Mouse (Mus musculus): ENCODE measurements around the gene Med15. TPM values are rescaled to one million over a fixed set of nuclear protein-coding genes. Genes with fewer than 3 reads are reported as not detected.

Gene Med15
- polyA plus RNA-seq, 1 experiment from 2014 or later, result 44.5 TPM

GRCm38 (mm10) chr16:17694860-17695259, 37.8 kb downstream of the Med15 start:
- Histone ChIP-seq H3K27ac (no peak overlapping the region), H3K36me3 (peaks cover 37% of the 10 kb centered on the region), H3K4me1 (no peaks in the 10 kb centered on the region), H3K9ac (no peak overlapping the region), H3K27me3 (no peaks in the 10 kb centered on the region), H3K4me2 (replicated peaks) (no peak overlapping the region), H3K4me3 (no peak overlapping the region), H3K9me3 (no peaks in the 10 kb centered on the region)
- WGBS, result 89% methylated on average over 3 of the region's 3 CpGs
- ATAC-seq (ENCODE audit: insufficient number of reproducible peaks, insufficient read depth, low FRiP score, low TSS enrichment), result no peak

- H3K9me3 ChIP-seq, result no peaks in the 10 kb centered on the region
- no peaks in the 10 kb centered on the region for H3K4me1 ChIP-seq
- H3K4me2 ChIP-seq (replicated peaks), result no peak overlapping the region
- H3K9ac ChIP-seq, result no peak overlapping the region
- ATAC-seq (ENCODE audit: insufficient number of reproducible peaks, insufficient read depth, low FRiP score, low TSS enrichment), result no peak
- H3K27me3 ChIP-seq, result no peaks in the 10 kb centered on the region
- no peak overlapping the region for H3K27ac ChIP-seq
- no peak overlapping the region for H3K4me3 ChIP-seq
- H3K36me3 ChIP-seq, result peaks cover 72% of the 10 kb centered on the region
Observed at GRCm38 (mm10) chr16:17669886-17670285, 62.8 kb downstream of the Med15 start.

GRCm38 (mm10) chr16:17665568-17665967, 67.1 kb downstream of the Med15 start:
- ATAC-seq (ENCODE audit: insufficient number of reproducible peaks, insufficient read depth, low FRiP score, low TSS enrichment), result no peak
- Histone ChIP-seq H3K27ac (no peak overlapping the region), H3K4me2 (replicated peaks) (no peak overlapping the region), H3K9ac (no peak overlapping the region), H3K27me3 (no peaks in the 10 kb centered on the region), H3K36me3 (peaks cover 59% of the 10 kb centered on the region), H3K4me1 (no peaks in the 10 kb centered on the region), H3K4me3 (no peak overlapping the region), H3K9me3 (no peaks in the 10 kb centered on the region)

GRCm38 (mm10) chr16:17656212-17656871, 76.3 kb downstream of the Med15 start:
- Histone ChIP-seq H3K4me1 (no peaks in the 10 kb centered on the region), H3K36me3 (peaks cover 83% of the 10 kb centered on the region), H3K4me2 (replicated peaks) (no peak overlapping the region), H3K4me3 (no peak overlapping the region), H3K9me3 (no peaks in the 10 kb centered on the region), H3K9ac (no peak overlapping the region), H3K27ac (no peak overlapping the region), H3K27me3 (no peaks in the 10 kb centered on the region)
- 88% methylated on average over 5 of the region's 5 CpGs for WGBS
- ATAC-seq (ENCODE audit: insufficient number of reproducible peaks, insufficient read depth, low FRiP score, low TSS enrichment), result no peak

- no peaks in the 10 kb centered on the region for H3K4me1 ChIP-seq
- 95% methylated on average over 4 of the region's 4 CpGs for WGBS
- H3K27ac ChIP-seq, result no peak overlapping the region
- peaks cover 81% of the 10 kb centered on the region for H3K36me3 ChIP-seq
- H3K27me3 ChIP-seq, result no peaks in the 10 kb centered on the region
- no peak for ATAC-seq (ENCODE audit: insufficient number of reproducible peaks, insufficient read depth, low FRiP score, low TSS enrichment)
- H3K4me2 ChIP-seq (replicated peaks), result no peak overlapping the region
- H3K9ac ChIP-seq, result no peak overlapping the region
- no peaks in the 10 kb centered on the region for H3K9me3 ChIP-seq
- H3K4me3 ChIP-seq, result no peak overlapping the region
Observed at GRCm38 (mm10) chr16:17654188-17654795, 78.4 kb downstream of the Med15 start.

GRCm38 (mm10) chr16:17653601-17654000, 79.1 kb downstream of the Med15 start:
- H3K36me3 ChIP-seq, result peaks cover 82% of the 10 kb centered on the region
- H3K9me3 ChIP-seq, result no peaks in the 10 kb centered on the region
- H3K27me3 ChIP-seq, result no peaks in the 10 kb centered on the region
- H3K27ac ChIP-seq, result no peak overlapping the region
- no peak overlapping the region for H3K4me3 ChIP-seq
- H3K9ac ChIP-seq, result no peak overlapping the region
- no peak for ATAC-seq (ENCODE audit: insufficient number of reproducible peaks, insufficient read depth, low FRiP score, low TSS enrichment)
- no peaks in the 10 kb centered on the region for H3K4me1 ChIP-seq
- H3K4me2 ChIP-seq (replicated peaks), result no peak overlapping the region
- 90% methylated on average over 5 of the region's 5 CpGs for WGBS

- H3K27me3 ChIP-seq, result no peaks in the 10 kb centered on the region
- no peak for ATAC-seq (ENCODE audit: insufficient number of reproducible peaks, insufficient read depth, low FRiP score, low TSS enrichment)
- H3K9ac ChIP-seq, result no peak overlapping the region; the same call in 1 of the 2 replicates
- peaks cover 73% of the 10 kb centered on the region for H3K36me3 ChIP-seq
- no peak overlapping the region for H3K27ac ChIP-seq
- H3K4me3 ChIP-seq, result no peak overlapping the region
- no peaks in the 10 kb centered on the region for H3K9me3 ChIP-seq
- WGBS, result 91% methylated on average over 4 of the region's 4 CpGs
- H3K4me1 ChIP-seq, result no peaks in the 10 kb centered on the region
- no peak overlapping the region for H3K4me2 ChIP-seq (replicated peaks)
Observed at GRCm38 (mm10) chr16:17652607-17653006, 80.1 kb downstream of the Med15 start.

GRCm38 (mm10) chr16:17650711-17651110, 82.0 kb downstream of the Med15 start:
- Histone ChIP-seq H3K4me1 (peaks cover 6% of the 10 kb centered on the region), H3K27me3 (no peaks in the 10 kb centered on the region), H3K36me3 (peaks cover 63% of the 10 kb centered on the region), H3K27ac (no peak overlapping the region), H3K9ac (no peak overlapping the region), H3K4me3 (no peak overlapping the region), H3K4me2 (replicated peaks) (no peak overlapping the region), H3K9me3 (no peaks in the 10 kb centered on the region)
- WGBS, result 95% methylated on average over 1 of the region's 1 CpGs
- no peak for ATAC-seq (ENCODE audit: insufficient number of reproducible peaks, insufficient read depth, low FRiP score, low TSS enrichment)

GRCm38 (mm10) chr16:17649925-17650605, 82.6 kb downstream of the Med15 start:
- Histone ChIP-seq H3K9ac (no peak overlapping the region), H3K4me1 (peaks cover 6% of the 10 kb centered on the region), H3K27me3 (no peaks in the 10 kb centered on the region), H3K36me3 (peaks cover 57% of the 10 kb centered on the region), H3K4me2 (replicated peaks) (no peak overlapping the region), H3K9me3 (no peaks in the 10 kb centered on the region), H3K4me3 (no peak overlapping the region), H3K27ac (no peak overlapping the region)
- ATAC-seq (ENCODE audit: insufficient number of reproducible peaks, insufficient read depth, low FRiP score, low TSS enrichment), result no peak
- WGBS, result 85% methylated on average over 16 of the region's 16 CpGs

GRCm38 (mm10) chr16:17647566-17648340, 84.9 kb downstream of the Med15 start:
- H3K4me2 ChIP-seq (replicated peaks), result no peak overlapping the region
- no peaks in the 10 kb centered on the region for H3K9me3 ChIP-seq
- 84% methylated on average over 10 of the region's 10 CpGs for WGBS
- H3K27me3 ChIP-seq, result no peaks in the 10 kb centered on the region
- no peak for ATAC-seq (ENCODE audit: insufficient number of reproducible peaks, insufficient read depth, low FRiP score, low TSS enrichment)
- H3K4me1 ChIP-seq, result peaks cover 6% of the 10 kb centered on the region
- H3K36me3 ChIP-seq, result peaks cover 40% of the 10 kb centered on the region
- H3K9ac ChIP-seq, result no peak overlapping the region
- H3K27ac ChIP-seq, result no peak overlapping the region
- no peak overlapping the region for H3K4me3 ChIP-seq

GRCm38 (mm10) chr16:17647156-17647555, 85.5 kb downstream of the Med15 start:
- H3K36me3 ChIP-seq, result peaks cover 40% of the 10 kb centered on the region
- H3K9ac ChIP-seq, result 0 out of 2 replicates have a peak overlapping the region, but pooled peaks have one; percentile 61
- H3K4me1 ChIP-seq, result peaks cover 6% of the 10 kb centered on the region
- H3K4me2 ChIP-seq (replicated peaks), result peak overlapping the region; percentile 67
- no peaks in the 10 kb centered on the region for H3K9me3 ChIP-seq
- no peak overlapping the region for H3K27ac ChIP-seq
- no peak for ATAC-seq (ENCODE audit: insufficient number of reproducible peaks, insufficient read depth, low FRiP score, low TSS enrichment)
- H3K4me3 ChIP-seq, result peak overlapping the region; percentile 50
- WGBS, result 11% methylated on average over 1 of the region's 1 CpGs
- H3K27me3 ChIP-seq, result no peaks in the 10 kb centered on the region

Data from embryonic facial prominence, embryonic 12.5 days (tissue).